Mouse (Mus musculus): ENCODE results near the gene Kif27. TPM values are rescaled to one million over a fixed set of nuclear protein-coding genes. Genes with fewer than 3 reads are reported as not detected.

The Kif27 gene
- total and polyA plus RNA-seq, 3 experiments, result not detected

- no peak overlapping the region for H3K9ac ChIP-seq (ENCODE audit: insufficient read depth, low read depth)
- H3K4me3 ChIP-seq (replicated peaks in 1 of 3; ENCODE audit: low read depth in 2 of 3, low read length in 2 of 3, poor library complexity in 1 of 3), result no peak overlapping the region
- no peaks in the 10 kb centered on the region for H3K27me3 ChIP-seq (replicated peaks)
- no peaks in the 10 kb centered on the region for H3K9me3 ChIP-seq (replicated peaks; ENCODE audit: low read length)
- no peak overlapping the region for H3K27ac ChIP-seq (ENCODE audit: insufficient read depth, low read depth)
- H3K36me3 ChIP-seq (replicated peaks in 1 of 2; ENCODE audit: control insufficient read depth in 1 of 2, insufficient read depth in 1 of 2, low read length in 1 of 2), result no peaks in the 10 kb centered on the region
- no peaks in the 10 kb centered on the region for H3K79me2 ChIP-seq (replicated peaks; ENCODE audit: control insufficient read depth, extremely low read depth, insufficient read depth, poor library complexity, severe bottlenecking)
- dilution Hi-C loops (cut with MboI; ENCODE audit: extremely low pct_ligation_motif_present, extremely low pct_unique_long_range_greater_than_20kb, low sequenced_read_pairs) (no loop called here), in situ Hi-C loops (cut with MboI; ENCODE audit: low pct_ligation_motif_present, low pct_unique_long_range_greater_than_20kb, low sequenced_read_pairs) (no loop called here)
- no peak overlapping the region for H3K4me2 ChIP-seq (ENCODE audit: insufficient read depth, low read depth, poor library complexity, severe bottlenecking)
- DNase-seq (ENCODE audit: extremely low read depth), result no peak
- H3K4me1 ChIP-seq (ENCODE audit: control insufficient read depth in 1 of 2, insufficient read depth in 2 of 2), result no peaks in the 10 kb centered on the region
- TF ChIP-seq KAT2A (IDR thresholded peaks at IDR 0.05; ENCODE audit: insufficient replicate concordance, low read length) (no peak), CTCF (conservative IDR thresholded peaks at IDR 0.05 in 1 of 2, IDR thresholded peaks at IDR 0.05 in 1 of 2; ENCODE audit: low read depth in 2 of 2, low read length in 2 of 2) (peak in 1 of 2 experiments; percentile 31; a peak in 2 of 4 replicates)
Observed at GRCm38 (mm10) chr13:58314991-58315390, 43.9 kb downstream of the Kif27 start.

- Histone ChIP-seq H3K79me2 (replicated peaks; ENCODE audit: control insufficient read depth, extremely low read depth, insufficient read depth, poor library complexity, severe bottlenecking) (no peaks in the 10 kb centered on the region), H3K27me3 (replicated peaks) (no peaks in the 10 kb centered on the region), H3K9me3 (replicated peaks; ENCODE audit: low read length) (no peaks in the 10 kb centered on the region), H3K4me3 (replicated peaks in 1 of 3; ENCODE audit: low read depth in 2 of 3, low read length in 2 of 3, poor library complexity in 1 of 3) (no peak overlapping the region), H3K4me2 (ENCODE audit: insufficient read depth, low read depth, poor library complexity, severe bottlenecking) (no peak overlapping the region), H3K27ac (ENCODE audit: insufficient read depth, low read depth) (no peak overlapping the region), H3K36me3 (replicated peaks in 1 of 2; ENCODE audit: control insufficient read depth in 1 of 2, insufficient read depth in 1 of 2, low read length in 1 of 2) (no peaks in the 10 kb centered on the region), H3K9ac (ENCODE audit: insufficient read depth, low read depth) (no peak overlapping the region), H3K4me1 (ENCODE audit: control insufficient read depth in 1 of 2, insufficient read depth in 2 of 2) (no peaks in the 10 kb centered on the region)
- TF ChIP-seq UBTF (IDR thresholded peaks at IDR 0.05; ENCODE audit: low read depth, low read length) (no peak), KAT2A (IDR thresholded peaks at IDR 0.05; ENCODE audit: insufficient replicate concordance, low read length) (no peak), ELF1 (IDR thresholded peaks at IDR 0.05; ENCODE audit: low read depth, low read length) (no peak), HCFC1 (IDR thresholded peaks at IDR 0.05; ENCODE audit: low read depth, low read length) (no peak)
- DNase-seq (ENCODE audit: extremely low read depth), result no peak
- in situ Hi-C loops (cut with MboI; ENCODE audit: low pct_ligation_motif_present, low pct_unique_long_range_greater_than_20kb, low sequenced_read_pairs), result no loop called here
- dilution Hi-C loops (cut with MboI; ENCODE audit: extremely low pct_ligation_motif_present, extremely low pct_unique_long_range_greater_than_20kb, low sequenced_read_pairs), result no loop called here
Observed at GRCm38 (mm10) chr13:58313758-58314157, 45.2 kb downstream of the Kif27 start.

- dilution Hi-C loops (cut with MboI; ENCODE audit: extremely low pct_ligation_motif_present, extremely low pct_unique_long_range_greater_than_20kb, low sequenced_read_pairs), result no loop called here
- H3K27ac ChIP-seq (ENCODE audit: insufficient read depth, low read depth), result no peak overlapping the region
- no peaks in the 10 kb centered on the region for H3K9me3 ChIP-seq (replicated peaks; ENCODE audit: low read length)
- TF ChIP-seq ELF1 (IDR thresholded peaks at IDR 0.05; ENCODE audit: low read depth, low read length) (no peak), MAFK (IDR thresholded peaks at IDR 0.05; ENCODE audit: insufficient replicate concordance, low read length) (no peak), BHLHE40 (IDR thresholded peaks at IDR 0.05; ENCODE audit: low read depth, low read length) (no peak), TBP (conservative IDR thresholded peaks at IDR 0.05; ENCODE audit: low read depth, low read length) (no peak), CHD2 (IDR thresholded peaks at IDR 0.05; ENCODE audit: low read length) (no peak), MAZ (IDR thresholded peaks at IDR 0.05; ENCODE audit: low read depth, low read length) (no peak), HCFC1 (IDR thresholded peaks at IDR 0.05; ENCODE audit: low read depth, low read length) (no peak), MYC (IDR thresholded peaks at IDR 0.05; ENCODE audit: low read depth, low read length) (no peak), USF1 (IDR thresholded peaks at IDR 0.05; ENCODE audit: low read depth, low read length) (no peak), UBTF (IDR thresholded peaks at IDR 0.05; ENCODE audit: low read depth, low read length) (no peak), TCF12 (IDR thresholded peaks at IDR 0.05; ENCODE audit: low read depth, low read length) (no peak)
- H3K9ac ChIP-seq (ENCODE audit: insufficient read depth, low read depth), result no peak overlapping the region
- no peak for DNase-seq (ENCODE audit: extremely low read depth)
- no peak overlapping the region for H3K4me2 ChIP-seq (ENCODE audit: insufficient read depth, low read depth, poor library complexity, severe bottlenecking)
- H3K27me3 ChIP-seq (replicated peaks), result no peaks in the 10 kb centered on the region
- peaks cover 0 to 3% of the 10 kb centered on the region in 2 experiments; a peak in 1 of 4 replicates for H3K4me1 ChIP-seq (ENCODE audit: control insufficient read depth in 1 of 2, insufficient read depth in 2 of 2)
- in situ Hi-C loops (cut with MboI; ENCODE audit: low pct_ligation_motif_present, low pct_unique_long_range_greater_than_20kb, low sequenced_read_pairs), result no loop called here
- H3K36me3 ChIP-seq (replicated peaks in 1 of 2; ENCODE audit: control insufficient read depth in 1 of 2, insufficient read depth in 1 of 2, low read length in 1 of 2), result no peaks in the 10 kb centered on the region
- H3K79me2 ChIP-seq (replicated peaks; ENCODE audit: control insufficient read depth, extremely low read depth, insufficient read depth, poor library complexity, severe bottlenecking), result no peaks in the 10 kb centered on the region
- no peak overlapping the region for H3K4me3 ChIP-seq (replicated peaks in 1 of 3; ENCODE audit: low read depth in 2 of 3, low read length in 2 of 3, poor library complexity in 1 of 3)
Observed at GRCm38 (mm10) chr13:58311351-58311750, 47.6 kb downstream of the Kif27 start.

Measured in CH12.LX (cell line).